Mouse (Mus musculus) G1E (cell line): ENCODE data around the gene Habp2.

Source experiments
- CTCF ChIP-seq: IDR thresholded peaks from 2 replicates; pipeline ENCODE4 v1.5.1; 2012; ENCODE audit warnings: low read depth, low read length, inconsistent platforms, mixed read lengths
- GATA1 ChIP-seq: IDR thresholded peaks from 2 replicates; pipeline ENCODE4 v1.6.1; 2012; ENCODE audit warnings: borderline replicate concordance, low read length, inconsistent platforms, mixed read lengths

DNA sequence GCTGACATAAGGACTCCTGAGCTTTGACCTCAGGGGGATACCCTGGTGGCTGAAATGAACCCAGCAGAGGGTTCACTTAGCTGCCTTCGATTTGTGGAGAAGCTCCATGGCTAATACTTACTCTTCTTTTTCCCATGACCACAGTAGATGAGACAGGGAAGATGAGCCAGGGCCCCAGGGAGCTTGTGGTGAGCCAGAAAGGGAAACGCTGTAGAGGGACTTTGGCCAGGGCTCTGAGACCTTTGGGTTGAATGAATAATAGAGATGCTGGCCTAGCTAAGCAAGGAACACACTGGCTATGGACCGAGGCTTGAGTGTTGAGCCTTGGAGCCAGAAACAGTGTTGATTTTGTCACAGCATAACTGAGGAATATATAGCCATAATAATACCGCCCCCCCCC is 1.5 kb downstream of the Habp2 start:
- TF ChIP-seq CTCF: no peak
- no peak for TF ChIP-seq GATA1
